Mouse (Mus musculus): ENCODE measurements around the gene Csn1s1. TPM values are rescaled to one million over a fixed set of nuclear protein-coding genes. Genes with fewer than 3 reads are reported as not detected.

Gene Csn1s1
- polyA plus RNA-seq (2012; rRNA removed): not detected in 2 replicates

GRCm38 (mm10) chr5:87665908-87666307 lies at the start of gene Csn1s1:
TSS of gene Csn1s1 (plus strand) at chr5:87666208.

GRCm38 (mm10) chr5:87699530-87699929 lies 33.5 kb downstream of the Csn1s1 start, which contains the start of gene Csn2:
TSS of gene Csn2 (minus strand) at chr5:87699630.

Other genes starting within 250 kb of the Csn1s1 start
- 0.06 and 0.07 TPM in 2 replicates for gene Ugt2b38, start 242.0 kb upstream of the Csn1s1 start, polyA plus RNA-seq (2012; rRNA removed)
- gene Ugt2a2, start 183.9 kb upstream of the Csn1s1 start, polyA plus RNA-seq (2012; rRNA removed): not detected in 2 replicates
- not detected in 2 replicates for gene Gm43638, start 179.4 kb upstream of the Csn1s1 start, polyA plus RNA-seq (2012; rRNA removed)
- gene Ugt2a1, start 175.3 kb upstream of the Csn1s1 start, polyA plus RNA-seq (2012; rRNA removed): not detected in 2 replicates
- 1.1 and 1.6 TPM in 2 replicates for gene Sult1b1, start 128.0 kb upstream of the Csn1s1 start, polyA plus RNA-seq (2012; rRNA removed)
- gene Sult1d1, start 97.2 kb upstream of the Csn1s1 start, polyA plus RNA-seq (2012; rRNA removed): 8.2 and 9.0 TPM in 2 replicates
- not detected in 2 replicates for gene Sult1e1, start 74.6 kb upstream of the Csn1s1 start, polyA plus RNA-seq (2012; rRNA removed)
- not detected in 2 replicates for gene Csn2, start 33.4 kb downstream of the Csn1s1 start, polyA plus RNA-seq (2012; rRNA removed)
- not detected in 2 replicates for gene Csn1s2a, start 108.4 kb downstream of the Csn1s1 start, polyA plus RNA-seq (2012; rRNA removed)
- not detected in 2 replicates for gene Csn1s2b, start 141.9 kb downstream of the Csn1s1 start, polyA plus RNA-seq (2012; rRNA removed)
- not detected in 2 replicates for gene Prr27, start 159.5 kb downstream of the Csn1s1 start, polyA plus RNA-seq (2012; rRNA removed)
- gene Odam, start 218.8 kb downstream of the Csn1s1 start, polyA plus RNA-seq (2012; rRNA removed): not detected in 2 replicates

All from liver, embryonic 18 days (tissue).